Mouse (Mus musculus) embryonic facial prominence, embryonic 14.5 days (tissue): ENCODE data around the gene Rad9b. TPM values are rescaled to one million over a fixed set of nuclear protein-coding genes. Genes with fewer than 3 reads are reported as not detected.

Source experiments
- ATAC-seq: fragments of 200-750 bp; cut with Nextera tagmentation; 2 replicates; pipeline ENCODE4 v1.8.0; 2017; ENCODE audit warnings: low read depth, moderate number of reproducible peaks, moderate TSS enrichment
- DNase-seq: peaks from one replicate; pipeline ENCODE4 v3.0.0-alpha.2; 2015; ENCODE audit warnings: low spot score
- H3K27ac ChIP-seq: fragments of 300-500 bp; sonication (generic); replicated peaks from 2 replicates; pipeline ENCODE4 v1.5.1; 2014; ENCODE audit warnings: low read depth, mild to moderate bottlenecking, low read length, moderate library complexity
- H3K27me3 ChIP-seq: fragments of 300-500 bp; sonication (generic); replicated peaks from 2 replicates; pipeline ENCODE4 v1.6.1; 2014; ENCODE audit warnings: low read length; ENCODE audit not compliant: control insufficient read depth, insufficient read depth
- H3K36me3 ChIP-seq: fragments of 300-500 bp; sonication (generic); 2 replicates; pipeline ENCODE4 v1.6.1; 2014; ENCODE audit warnings: low read length, mixed read lengths; ENCODE audit not compliant: control insufficient read depth, insufficient read depth
- H3K4me1 ChIP-seq: fragments of 300-500 bp; sonication (generic); 2 replicates; pipeline ENCODE4 v1.6.1; 2014; ENCODE audit warnings: antibody characterized with exemption, low read length; ENCODE audit not compliant: control insufficient read depth, insufficient read depth
- H3K4me2 ChIP-seq: fragments of 300-500 bp; sonication (generic); 2 replicates; pipeline ENCODE4 v1.6.1; 2014; ENCODE audit warnings: low read depth, mild to moderate bottlenecking, low read length, moderate library complexity, mixed read lengths
- H3K4me3 ChIP-seq: fragments of 300-500 bp; sonication (generic); 2 replicates; pipeline ENCODE4 v1.5.1; 2014; ENCODE audit warnings: low read depth, mild to moderate bottlenecking, low read length
- H3K9ac ChIP-seq: fragments of 300-500 bp; sonication (generic); 2 replicates; pipeline ENCODE4 v1.6.1; 2014; ENCODE audit warnings: low read depth, mild to moderate bottlenecking, low read length, moderate library complexity, mixed read lengths
- H3K9me3 ChIP-seq: fragments of 300-500 bp; sonication (generic); 2 replicates; pipeline ENCODE4 v1.6.1; 2016; ENCODE audit warnings: low read length; ENCODE audit not compliant: control insufficient read depth
- WGBS: fragments of 180-500 bp; shearing (Covaris S2); extraction: QIAGEN DNeasy Blood & Tissue Kit; methylation state at CpG from one replicate; pipeline ENCODE4 v1.1.7; 2014; 5-methylcytosine and 5-hydroxymethylcytosine counted together
- polyA plus RNA-seq: library from polyadenylated mRNA; unstranded; fragments of >200 nt; fragmentation: Nextera tagmentation; extraction: Ambion mirVana; gene quantifications from 2 replicates; pipeline ENCODE4 v1.2.1, GENCODE M21; 2014

Rad9b gene
- polyA plus RNA-seq, 1 experiment from 2014 or later = 8.0 TPM

- no peak for DNase-seq
- Histone ChIP-seq H3K4me1 (peaks cover 37% of the 10 kb centered on the region), H3K36me3 (no peaks in the 10 kb centered on the region), H3K9ac (no peak overlapping the region), H3K27ac (no peak overlapping the region), H3K9me3 (no peaks in the 10 kb centered on the region), H3K4me3 (no peak overlapping the region), H3K27me3 (no peaks in the 10 kb centered on the region), H3K4me2 (no peak overlapping the region)
- 71% methylated on average over 6 of the region's 6 CpGs for WGBS
- no peak for ATAC-seq
Measured at GRCm38 (mm10) chr5:122300071-122300518, 53.9 kb downstream of the Rad9b start.

DNA sequence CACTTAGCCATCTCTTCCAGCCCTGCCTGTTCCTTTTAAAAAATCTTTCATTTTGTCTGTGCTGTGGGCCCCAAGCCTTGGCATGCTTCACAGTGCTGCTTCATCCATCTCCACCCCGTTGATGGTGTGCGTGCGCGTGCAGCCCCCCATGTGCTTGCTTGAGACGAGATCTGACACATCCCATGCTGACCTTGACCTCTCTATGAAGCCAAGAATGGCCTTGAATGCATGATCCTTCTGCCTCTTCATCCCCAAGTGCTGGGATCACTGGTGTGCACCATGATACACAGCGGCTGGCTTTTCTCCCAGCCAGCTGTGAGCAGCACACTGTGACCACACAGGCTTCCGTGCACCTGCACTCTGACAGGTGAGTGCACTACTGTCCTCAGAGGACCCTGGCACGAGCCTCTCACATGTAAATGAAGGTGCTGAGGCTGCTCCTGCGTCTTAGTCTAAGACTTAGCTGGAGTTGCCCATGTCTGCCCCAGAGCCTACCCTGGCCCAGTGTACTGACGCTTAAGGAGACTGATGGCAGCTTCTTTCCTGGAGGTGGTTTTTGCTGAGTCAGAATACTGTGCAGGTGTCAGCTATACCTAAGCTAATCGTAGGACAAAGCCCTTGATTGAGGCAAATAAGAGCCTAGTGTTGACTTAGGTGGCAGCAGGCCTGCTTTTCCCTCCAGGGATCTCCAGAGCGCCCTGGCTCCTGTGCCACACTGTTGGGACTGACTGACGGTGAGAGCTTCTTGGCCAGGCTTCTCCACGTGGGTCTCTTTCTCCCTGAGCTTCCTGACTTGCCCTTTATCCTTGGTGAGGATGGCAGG, 58.7 kb downstream of the Rad9b start:
- H3K27me3 ChIP-seq = no peaks in the 10 kb centered on the region
- H3K36me3 ChIP-seq = no peaks in the 10 kb centered on the region
- no peak overlapping the region for H3K4me3 ChIP-seq
- H3K27ac ChIP-seq = no peak overlapping the region
- H3K4me1 ChIP-seq = 0 out of 2 replicates have a peak, but pooled peaks cover 6% of the 10 kb centered on the region
- no peak for DNase-seq
- ATAC-seq = no peak
- no peaks in the 10 kb centered on the region for H3K9me3 ChIP-seq
- no peak overlapping the region for H3K9ac ChIP-seq
- no peak overlapping the region for H3K4me2 ChIP-seq
- 71% methylated on average over 14 of the region's 14 CpGs for WGBS

- Histone ChIP-seq H3K36me3 (0 out of 2 replicates have a peak, but pooled peaks cover 4% of the 10 kb centered on the region), H3K4me3 (no peak overlapping the region), H3K9ac (no peak overlapping the region), H3K4me1 (no peaks in the 10 kb centered on the region), H3K4me2 (no peak overlapping the region), H3K27ac (no peak overlapping the region), H3K27me3 (no peaks in the 10 kb centered on the region), H3K9me3 (0 out of 2 replicates have a peak, but pooled peaks cover 4% of the 10 kb centered on the region)
- ATAC-seq (no peak), DNase-seq (no peak)
- 94% methylated on average over 3 of the region's 3 CpGs for WGBS
Measured at GRCm38 (mm10) chr5:122294219-122294735, 59.8 kb downstream of the Rad9b start.

- ATAC-seq = no peak
- no peak for DNase-seq
- Histone ChIP-seq H3K4me2 (no peak overlapping the region), H3K27me3 (no peaks in the 10 kb centered on the region), H3K36me3 (0 out of 2 replicates have a peak, but pooled peaks cover 6% of the 10 kb centered on the region), H3K9me3 (0 out of 2 replicates have a peak, but pooled peaks cover 4% of the 10 kb centered on the region), H3K9ac (no peak overlapping the region), H3K4me1 (no peaks in the 10 kb centered on the region), H3K4me3 (no peak overlapping the region), H3K27ac (no peak overlapping the region)
- WGBS = 76% methylated on average over 6 of the region's 6 CpGs
Measured at GRCm38 (mm10) chr5:122293131-122293530, 60.9 kb downstream of the Rad9b start.

DNA sequence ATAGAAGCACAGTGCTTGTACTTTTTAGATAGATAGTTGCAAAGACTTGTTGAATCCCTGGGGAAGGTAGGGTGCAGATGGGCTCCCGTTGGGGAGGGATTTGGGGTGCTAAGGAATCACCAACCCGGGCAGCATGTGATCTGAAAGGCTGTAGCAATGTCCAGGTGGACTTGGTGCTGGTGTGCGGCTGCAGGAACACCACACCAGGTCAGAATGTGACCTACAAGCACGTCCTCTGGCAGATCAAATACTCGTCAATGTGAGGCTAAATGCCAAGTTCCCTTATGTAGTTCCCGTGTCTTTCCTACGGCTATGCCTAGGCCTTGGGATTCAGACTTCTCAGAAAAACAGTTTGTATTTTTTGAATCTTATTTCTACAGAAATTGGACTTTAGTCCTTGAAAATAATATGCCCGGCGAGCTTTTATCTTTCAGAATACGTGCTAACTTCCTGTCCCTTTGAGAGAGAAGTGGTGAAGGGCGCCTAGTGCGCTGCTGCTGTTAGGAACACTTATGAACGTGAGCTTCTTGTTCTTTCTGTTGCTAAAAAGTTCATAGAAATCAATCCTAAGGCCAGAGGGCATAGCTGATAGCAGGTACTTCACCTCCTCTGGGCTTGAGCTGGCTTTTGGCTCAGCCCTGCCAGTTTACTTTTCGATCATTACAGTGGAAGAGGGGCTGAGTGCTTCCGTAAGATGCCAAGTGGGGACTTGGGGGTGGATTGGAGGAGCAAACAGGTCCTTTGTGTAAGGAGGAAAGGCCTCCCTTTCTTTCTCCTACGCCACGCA, 62.3 kb downstream of the Rad9b start:
- H3K4me3 ChIP-seq = no peak overlapping the region
- ATAC-seq (no peak), DNase-seq (no peak)
- H3K9me3 ChIP-seq = 0 out of 2 replicates have a peak, but pooled peaks cover 4% of the 10 kb centered on the region
- no peak overlapping the region for H3K9ac ChIP-seq
- no peaks in the 10 kb centered on the region for H3K27me3 ChIP-seq
- H3K4me2 ChIP-seq = no peak overlapping the region
- H3K4me1 ChIP-seq = no peaks in the 10 kb centered on the region
- no peak overlapping the region for H3K27ac ChIP-seq
- WGBS = 71% methylated on average over 17 of the region's 17 CpGs
- H3K36me3 ChIP-seq = 0 out of 2 replicates have a peak, but pooled peaks cover 14% of the 10 kb centered on the region

- no peak overlapping the region for H3K4me3 ChIP-seq
- no peaks in the 10 kb centered on the region for H3K27me3 ChIP-seq
- no peak for ATAC-seq
- 54% methylated on average over 6 of the region's 6 CpGs for WGBS
- no peak overlapping the region for H3K4me2 ChIP-seq
- H3K4me1 ChIP-seq = peaks cover 2% of the 10 kb centered on the region; the same call in 1 of the 2 replicates
- H3K36me3 ChIP-seq = 0 out of 2 replicates have a peak, but pooled peaks cover 14% of the 10 kb centered on the region
- no peak overlapping the region for H3K9ac ChIP-seq
- no peak overlapping the region for H3K27ac ChIP-seq
- 0 out of 2 replicates have a peak, but pooled peaks cover 4% of the 10 kb centered on the region for H3K9me3 ChIP-seq
- DNase-seq = no peak
Measured at GRCm38 (mm10) chr5:122291149-122291548, 62.9 kb downstream of the Rad9b start.

- Histone ChIP-seq H3K4me3 (no peak overlapping the region), H3K4me2 (no peak overlapping the region), H3K9ac (no peak overlapping the region), H3K36me3 (0 out of 2 replicates have a peak, but pooled peaks cover 14% of the 10 kb centered on the region), H3K27me3 (no peaks in the 10 kb centered on the region), H3K4me1 (peaks cover 12% of the 10 kb centered on the region), H3K27ac (no peak overlapping the region), H3K9me3 (0 out of 2 replicates have a peak, but pooled peaks cover 4% of the 10 kb centered on the region)
- 85% methylated on average over 4 of the region's 4 CpGs for WGBS
- DNase-seq (no peak), ATAC-seq (no peak)
Measured at GRCm38 (mm10) chr5:122288147-122288811, 65.8 kb downstream of the Rad9b start.

DNA sequence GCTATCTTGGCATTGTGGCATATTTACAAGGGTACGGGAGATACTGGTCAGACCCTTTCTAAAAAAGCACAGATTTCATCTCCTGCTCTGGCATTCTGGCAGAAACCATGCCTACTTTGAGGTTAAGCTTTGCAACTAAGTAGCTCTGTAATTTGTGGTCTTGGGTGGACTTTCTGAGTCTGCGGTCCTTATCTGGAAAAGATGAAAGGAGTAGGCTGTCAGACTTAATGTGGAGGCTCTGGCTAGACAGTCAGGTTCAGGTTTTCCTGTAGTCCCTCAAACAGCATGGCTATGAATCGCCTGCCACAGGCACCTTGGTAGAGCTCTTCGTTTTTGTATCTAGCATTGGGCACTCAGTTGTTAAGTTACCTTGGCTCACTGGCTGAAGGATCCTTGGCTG, 67.0 kb downstream of the Rad9b start:
- ATAC-seq (no peak), DNase-seq (no peak)
- WGBS = 79% methylated on average over 4 of the region's 4 CpGs

More for the DNA sequence above, 67.0 kb downstream of the Rad9b start:
- Histone ChIP-seq H3K4me3 (no peak overlapping the region), H3K4me1 (peaks cover 12% of the 10 kb centered on the region), H3K27ac (no peak overlapping the region), H3K9me3 (0 out of 2 replicates have a peak, but pooled peaks cover 4% of the 10 kb centered on the region), H3K27me3 (no peaks in the 10 kb centered on the region), H3K9ac (no peak overlapping the region), H3K4me2 (no peak overlapping the region), H3K36me3 (0 out of 2 replicates have a peak, but pooled peaks cover 14% of the 10 kb centered on the region)
